Mouse (Mus musculus) myocyte (in vitro differentiated cells): ENCODE results near the gene Utp3. TPM values are rescaled to one million over a fixed set of nuclear protein-coding genes. Genes with fewer than 3 reads are reported as not detected.
"Not testable (repeated sequence)": the region's sequence is repeated elsewhere in the genome, so short reads cannot be mapped to it uniquely, and the experiment has no call there.

Experiments used
- H3K27me3 ChIP-seq: one replicate; pipeline ENCODE4 v1.6.1; 2011; ENCODE audit not compliant: control insufficient read depth, insufficient read depth, insufficient read length
- H3K36me3 ChIP-seq: one replicate; pipeline ENCODE4 v1.6.1; 2011; ENCODE audit not compliant: control insufficient read depth, insufficient read depth
- H3K4me2 ChIP-seq: one replicate; pipeline ENCODE4 v1.6.1; 2011; ENCODE audit warnings: low read depth, control low read depth
- H3K4me3 ChIP-seq: one replicate; pipeline ENCODE4 v1.5.1; 2011; ENCODE audit warnings: mild to moderate bottlenecking, control low read depth, moderate library complexity
- H3K79me2 ChIP-seq: one replicate; pipeline ENCODE4 v1.6.1; 2011; ENCODE audit not compliant: control insufficient read depth, insufficient read depth
- H3ac ChIP-seq: one replicate; pipeline ENCODE4 v1.6.1; 2011; ENCODE audit not compliant: control insufficient read depth, insufficient read length
- CEBPB ChIP-seq: IDR thresholded peaks from 2 replicates; pipeline ENCODE4 v1.6.1; 2011; ENCODE audit warnings: mild to moderate bottlenecking, moderate library complexity; ENCODE audit not compliant: poor library complexity, insufficient read depth, severe bottlenecking
- E2F4 ChIP-seq: IDR thresholded peaks from one replicate; pipeline ENCODE4 v1.6.1; 2011; ENCODE audit warnings: mild to moderate bottlenecking, control low read depth, moderate library complexity; ENCODE audit not compliant: insufficient read depth
- MAX ChIP-seq: IDR thresholded peaks from one replicate; pipeline ENCODE4 v1.6.1; 2011; ENCODE audit warnings: low read depth, mild to moderate bottlenecking, control low read depth
- MYOD1 ChIP-seq, 3 experiments: IDR thresholded peaks; one replicate each; pipeline ENCODE4 v1.6.1; 2011; ENCODE audit warnings: control low read depth in 2 of 3, low read depth in 2 of 3, mild to moderate bottlenecking in 2 of 3, moderate library complexity in 1 of 3; ENCODE audit not compliant: insufficient read length in 2 of 3, control insufficient read depth in 1 of 3
- MYOG ChIP-seq, 3 experiments: IDR thresholded peaks; one replicate each; pipeline ENCODE4 v1.6.1; 2011; ENCODE audit warnings: control low read depth in 2 of 3, low read depth in 2 of 3, mild to moderate bottlenecking in 2 of 3; ENCODE audit not compliant: insufficient read length in 2 of 3, control insufficient read depth in 1 of 3, insufficient read depth in 1 of 3
- POLR2A ChIP-seq: IDR thresholded peaks from one replicate; pipeline ENCODE4 v1.6.1; 2011; ENCODE audit warnings: low read depth, mild to moderate bottlenecking, control low read depth, moderate library complexity; ENCODE audit not compliant: insufficient read length
- POLR2AphosphoS2 ChIP-seq: IDR thresholded peaks from one replicate; pipeline ENCODE4 v1.6.1; 2011; ENCODE audit warnings: low read depth, control low read depth; ENCODE audit not compliant: insufficient read length
- REST ChIP-seq: IDR thresholded peaks from one replicate; pipeline ENCODE4 v1.6.1; 2011; ENCODE audit warnings: mild to moderate bottlenecking, control low read depth, moderate library complexity; ENCODE audit not compliant: insufficient read depth, insufficient read length
- SRF ChIP-seq: IDR thresholded peaks from one replicate; pipeline ENCODE4 v1.6.1; 2011; ENCODE audit warnings: low read depth; ENCODE audit not compliant: control insufficient read depth, insufficient read length
- TCF12 ChIP-seq: IDR thresholded peaks from one replicate; pipeline ENCODE4 v1.6.1; 2011; ENCODE audit warnings: mild to moderate bottlenecking, control low read depth; ENCODE audit not compliant: poor library complexity, insufficient read depth, severe bottlenecking
- TCF3 ChIP-seq: IDR thresholded peaks from one replicate; pipeline ENCODE4 v1.6.1; 2011; ENCODE audit warnings: low read depth, control low read depth; ENCODE audit not compliant: insufficient read length
- USF1 ChIP-seq: IDR thresholded peaks from one replicate; pipeline ENCODE4 v1.6.1; 2011; ENCODE audit warnings: low read depth, mild to moderate bottlenecking, control low read depth, moderate library complexity
- polyA plus RNA-seq: library from polyadenylated mRNA; unstranded; fragments of >200 nt; fragmentation: generic; extraction: Trizol; gene quantifications from one replicate; pipeline ENCODE4 v1.2.1, GENCODE M21; 2012; ENCODE audit warnings: missing spikeins

Gene Utp3
- polyA plus RNA-seq, 1 experiment = 34.5 TPM

DNA sequence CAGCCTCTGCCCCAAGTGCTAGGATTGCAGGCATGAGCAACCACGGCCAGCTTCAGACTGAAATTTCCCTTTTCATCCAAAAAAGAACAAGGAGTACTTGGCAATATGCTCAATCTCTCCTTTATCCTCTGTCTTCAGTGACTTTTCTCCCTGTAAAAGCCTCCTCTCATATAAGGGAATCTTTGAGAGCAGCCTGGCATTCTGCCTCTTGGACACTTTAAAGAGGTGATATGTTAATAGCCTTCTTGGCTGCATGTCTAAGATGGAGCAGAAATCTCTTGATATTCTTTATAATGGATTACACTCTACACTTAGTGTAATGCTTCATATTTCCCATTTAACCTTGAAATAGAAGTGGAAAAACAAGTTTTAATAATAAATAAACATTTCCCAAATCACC, 23.4 kb upstream of the Utp3 start:
- H3K4me2 ChIP-seq = no peak overlapping the region
- H3K36me3 ChIP-seq = no peaks in the 10 kb centered on the region
- TF ChIP-seq MYOG (IDR thresholded peaks at IDR 0.05; ENCODE audit: control insufficient read depth in 1 of 3, insufficient read depth in 1 of 3, insufficient read length in 2 of 3, low read depth in 2 of 3) (no peak), REST (no peak), SRF (no peak), USF1 (no peak), MAX (no peak), TCF3 (no peak), MYOD1 (IDR thresholded peaks at IDR 0.05; ENCODE audit: control insufficient read depth in 1 of 3, insufficient read length in 2 of 3, low read depth in 2 of 3) (no peak), E2F4 (no peak), CEBPB (no peak), POLR2A (no peak), TCF12 (no peak), POLR2AphosphoS2 (no peak)
- H3K27me3 ChIP-seq = no peaks in the 10 kb centered on the region
- no peak overlapping the region for H3ac ChIP-seq
- H3K4me3 ChIP-seq = no peak overlapping the region
- no peaks in the 10 kb centered on the region for H3K79me2 ChIP-seq

GRCm38 (mm10) chr5:88534697-88535096, 19.6 kb upstream of the Utp3 start:
- no peaks in the 10 kb centered on the region for H3K27me3 ChIP-seq
- H3K36me3 ChIP-seq = no peaks in the 10 kb centered on the region
- no peaks in the 10 kb centered on the region for H3K79me2 ChIP-seq
- no peak overlapping the region for H3K4me3 ChIP-seq
- TF ChIP-seq TCF12 (no peak), E2F4 (no peak), USF1 (no peak), REST (no peak), MAX (no peak), CEBPB (no peak), MYOD1 (IDR thresholded peaks at IDR 0.05; ENCODE audit: control insufficient read depth in 1 of 3, insufficient read length in 2 of 3, low read depth in 2 of 3) (no peak), POLR2A (no peak), TCF3 (no peak), SRF (no peak), POLR2AphosphoS2 (no peak), MYOG (IDR thresholded peaks at IDR 0.05; ENCODE audit: control insufficient read depth in 1 of 3, insufficient read depth in 1 of 3, insufficient read length in 2 of 3, low read depth in 2 of 3) (no peak)
- no peak overlapping the region for H3K4me2 ChIP-seq
- H3ac ChIP-seq = no peak overlapping the region

- Histone ChIP-seq H3K79me2 (no peaks in the 10 kb centered on the region), H3K4me3 (no peak overlapping the region), H3ac (no peak overlapping the region), H3K4me2 (no peak overlapping the region), H3K36me3 (no peaks in the 10 kb centered on the region), H3K27me3 (no peaks in the 10 kb centered on the region)
- TF ChIP-seq E2F4 (no peak), CEBPB (no peak), POLR2AphosphoS2 (no peak)
Measured at GRCm38 (mm10) chr5:88540845-88541244, 13.4 kb upstream of the Utp3 start.

DNA sequence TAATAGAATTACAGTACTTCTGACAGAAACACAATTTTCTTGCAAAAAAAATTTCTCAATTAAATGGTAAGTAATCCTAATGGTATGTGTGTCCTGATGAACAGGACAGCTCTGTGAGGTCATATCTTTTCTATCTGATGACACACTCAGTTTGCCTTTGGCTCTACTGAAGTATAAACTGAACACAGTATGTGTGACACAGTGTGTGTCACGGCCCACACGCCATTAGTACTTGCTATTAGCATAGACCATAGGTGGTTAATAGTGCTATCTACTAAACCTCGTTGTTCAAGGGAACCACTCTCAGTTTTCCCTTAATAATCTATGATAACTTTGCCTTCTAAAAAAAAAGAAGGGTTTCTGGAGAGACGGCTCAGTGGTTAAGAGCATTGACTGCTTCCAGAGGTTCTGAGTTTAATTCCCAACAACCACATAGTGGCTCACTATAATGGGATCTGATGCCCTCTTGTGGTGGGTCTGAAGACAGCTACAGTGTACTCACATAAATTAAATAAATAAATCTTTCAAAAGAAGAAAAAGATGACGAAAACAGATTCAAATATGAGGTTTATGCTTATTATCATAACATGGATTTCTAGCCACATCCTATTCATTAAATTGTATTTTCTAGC, 11.5 kb upstream of the Utp3 start:
- TF ChIP-seq REST (no peak), CEBPB (no peak), SRF (no peak), POLR2A (no peak), TCF12 (no peak)
- no peak overlapping the region for H3ac ChIP-seq
- H3K27me3 ChIP-seq = no peaks in the 10 kb centered on the region
- no peaks in the 10 kb centered on the region for H3K36me3 ChIP-seq
- H3K4me2 ChIP-seq = peak overlapping the region; percentile 45
- no peaks in the 10 kb centered on the region for H3K79me2 ChIP-seq
- H3K4me3 ChIP-seq = no peak overlapping the region

DNA sequence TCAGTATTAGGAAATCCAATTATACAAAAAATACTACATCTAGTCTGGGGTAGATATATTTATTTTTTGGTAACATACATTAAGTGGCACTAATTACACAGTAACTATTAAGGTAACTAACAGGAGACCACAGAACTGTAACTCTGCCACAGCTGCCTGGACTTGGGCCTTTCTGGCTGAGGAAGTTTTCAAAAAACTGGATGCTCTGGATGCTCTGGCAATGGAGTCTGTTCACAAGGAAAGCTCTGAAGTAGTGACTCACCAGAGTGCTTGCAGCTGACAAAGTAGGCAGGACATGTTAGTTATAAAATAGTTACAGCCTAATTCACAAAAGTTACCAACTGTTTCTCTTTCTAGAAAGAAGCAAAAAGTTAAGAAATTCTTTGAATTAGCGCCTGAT, 9.9 kb upstream of the Utp3 start:
- H3K79me2 ChIP-seq, H3K4me3 ChIP-seq, H3K4me2 ChIP-seq, H3K36me3 ChIP-seq, H3K27me3 ChIP-seq, H3ac ChIP-seq: not testable (repeated sequence)

- Histone ChIP-seq H3K4me3 (no peak overlapping the region), H3K27me3 (no peaks in the 10 kb centered on the region), H3K79me2 (no peaks in the 10 kb centered on the region), H3K36me3 (no peaks in the 10 kb centered on the region), H3ac (no peak overlapping the region), H3K4me2 (no peak overlapping the region)
- TF ChIP-seq POLR2A = no peak
Measured at GRCm38 (mm10) chr5:88545536-88545935, 8.7 kb upstream of the Utp3 start.
